Mouse (Mus musculus) liver, postnatal 0 days (tissue): ENCODE measurements around the gene Celf3.

ENCODE experiments used
- CTCF ChIP-seq: sonication (generic); IDR thresholded peaks from 2 replicates; pipeline ENCODE4 v1.5.1; 2016; ENCODE audit warnings: antibody characterized with exemption, low read depth
- EP300 ChIP-seq: IDR thresholded peaks from 2 replicates; pipeline ENCODE4 v1.6.1; 2016; ENCODE audit warnings: antibody characterized with exemption, low read depth, mild to moderate bottlenecking

GRCm38 (mm10) chr3:94465632-94466430 is 12.3 kb upstream of the Celf3 start:
- no peak for TF ChIP-seq CTCF
- TF ChIP-seq EP300: no peak
